Mouse (Mus musculus) forebrain, postnatal 0 days (tissue): Measurements from ENCODE around the gene Hist1h2bb. TPM values are rescaled to one million over a fixed set of nuclear protein-coding genes. Genes with fewer than 3 reads are reported as not detected.

Experiments
- ATAC-seq: fragments of 200-750 bp; cut with Nextera tagmentation; 2 replicates; pipeline ENCODE4 v1.8.0; 2017; ENCODE audit warnings: mild to moderate bottlenecking, moderate library complexity
- DNase-seq: peaks from one replicate; pipeline ENCODE4 v3.0.0-alpha.2; 2015
- H3K27ac ChIP-seq: fragments of 300-500 bp; sonication (generic); 2 replicates; pipeline ENCODE4 v1.5.1; 2014; ENCODE audit warnings: low read depth, mild to moderate bottlenecking, antibody characterized with exemption, low read length, moderate library complexity, mixed read lengths
- H3K27me3 ChIP-seq: fragments of 300-500 bp; sonication (generic); 2 replicates; pipeline ENCODE4 v1.6.1; 2014; ENCODE audit warnings: mild to moderate bottlenecking, low read length, mixed read lengths; ENCODE audit not compliant: insufficient read depth
- H3K36me3 ChIP-seq: fragments of 300-500 bp; sonication (generic); 2 replicates; pipeline ENCODE4 v1.6.1; 2014; ENCODE audit warnings: mild to moderate bottlenecking, moderate library complexity; ENCODE audit not compliant: insufficient read depth
- H3K4me1 ChIP-seq: fragments of 300-500 bp; sonication (generic); 2 replicates; pipeline ENCODE4 v1.6.1; 2014; ENCODE audit warnings: antibody characterized with exemption; ENCODE audit not compliant: insufficient read depth
- H3K4me2 ChIP-seq: fragments of 300-500 bp; sonication (generic); 2 replicates; pipeline ENCODE4 v1.6.1; 2014; ENCODE audit warnings: low read depth, mild to moderate bottlenecking, moderate library complexity
- H3K4me3 ChIP-seq: fragments of 300-500 bp; sonication (generic); 2 replicates; pipeline ENCODE4 v1.5.1; 2014; ENCODE audit warnings: low read depth, low read length, mixed read lengths
- H3K9ac ChIP-seq: fragments of 300-500 bp; sonication (generic); 2 replicates; pipeline ENCODE4 v1.6.1; 2014; ENCODE audit warnings: mild to moderate bottlenecking
- H3K9me3 ChIP-seq: fragments of 300-500 bp; sonication (generic); 2 replicates; pipeline ENCODE4 v1.6.1; 2016; ENCODE audit warnings: low read length
- CTCF ChIP-seq: sonication (generic); IDR thresholded peaks from 2 replicates; pipeline ENCODE4 v1.5.1; 2016; ENCODE audit warnings: antibody characterized with exemption, control low read depth, low read depth
- WGBS: fragments of 180-500 bp; shearing (Covaris S2); extraction: QIAGEN DNeasy Blood & Tissue Kit; methylation state at CpG from one replicate; pipeline ENCODE4 v1.1.7; 2014; 5-methylcytosine and 5-hydroxymethylcytosine counted together
- microRNA-seq, 2 experiments: library from miRNA; unstranded; fragments of <30 nt; microRNA quantifications; one replicate each; pipeline ENCODE4; 2016
- polyA plus RNA-seq: library from polyadenylated mRNA; unstranded; fragments of >200 nt; fragmentation: Nextera tagmentation; extraction: Ambion mirVana; gene quantifications from 2 replicates; pipeline ENCODE4 v1.2.1, GENCODE M21; 2015
- total RNA-seq: library from RNA; depleted of rRNA; stranded (reverse); fragments of >200 nt; gene quantifications from 2 replicates; pipeline ENCODE4 v1.2.3, GENCODE M21; 2014; rRNA removed

The Hist1h2bb gene
- total and polyA plus RNA-seq, 2 experiments from 2014 or later, result 647 TPM; not detected in 1

- Histone ChIP-seq H3K9ac (no peak overlapping the region), H3K27ac (no peak overlapping the region), H3K36me3 (no peaks in the 10 kb centered on the region), H3K4me2 (no peak overlapping the region), H3K4me3 (no peak overlapping the region), H3K27me3 (no peaks in the 10 kb centered on the region), H3K4me1 (no peaks in the 10 kb centered on the region), H3K9me3 (no peaks in the 10 kb centered on the region)
- ATAC-seq, result peak; percentile 86
- TF ChIP-seq CTCF, result peak; percentile 91
- DNase-seq, result peak; percentile 88
- 45% methylated on average over 2 of the region's 2 CpGs for WGBS
Measured at GRCm38 (mm10) chr13:23792520-23792919, 46.0 kb downstream of the Hist1h2bb start.

Small RNA genes within 50 kb of the gene (microRNA-seq; reads per million reads assigned to microRNA genes)
- 0 reads per million in 2 experiments for gene Gm44314
- 0 reads per million in 2 experiments for gene Gm44484

Other genes starting within 250 kb of the Hist1h2bb start
Only the 30 nearest of the 37 such genes appear.
- 48.5 and 66.7 TPM in 2 replicates for gene Hist1h1d, start 193.5 kb upstream of the Hist1h2bb start, total RNA-seq
- 0.12 and 0.18 TPM in 2 replicates for gene Hist1h1d, start 193.5 kb upstream of the Hist1h2bb start, polyA plus RNA-seq
- 180 and 204 TPM in 2 replicates for gene Hist1h3e, start 184.4 kb upstream of the Hist1h2bb start, total RNA-seq
- 1.9 and 2.0 TPM in 2 replicates for gene Hist1h3e, start 184.4 kb upstream of the Hist1h2bb start, polyA plus RNA-seq
- 111 TPM in 2 replicates for gene Hist1h2ae, start 175.5 kb upstream of the Hist1h2bb start, total RNA-seq
- 12.5 and 23.0 TPM in 2 replicates for gene Hist1h2ae, start 175.5 kb upstream of the Hist1h2bb start, polyA plus RNA-seq
- 367 and 594 TPM in 2 replicates for gene Hist1h2bg, start 175.3 kb upstream of the Hist1h2bb start, total RNA-seq
- 3.0 and 3.6 TPM in 2 replicates for gene Hist1h2bg, start 175.3 kb upstream of the Hist1h2bb start, polyA plus RNA-seq
- gene Hist1h2bf, start 172.5 kb upstream of the Hist1h2bb start, total RNA-seq, result 226 and 289 TPM in 2 replicates
- gene Hist1h2bf, start 172.5 kb upstream of the Hist1h2bb start, polyA plus RNA-seq, result not detected in 2 replicates
- gene Hist1h2ad, start 172.4 kb upstream of the Hist1h2bb start, total RNA-seq, result 204 and 274 TPM in 2 replicates
- gene Hist1h2ad, start 172.4 kb upstream of the Hist1h2bb start, polyA plus RNA-seq, result 0.78 TPM in 1 of 2 replicates, not detected in the other
- 73.0 and 78.9 TPM in 2 replicates for gene Hist1h3d, start 171.0 kb upstream of the Hist1h2bb start, total RNA-seq
- 0.57 and 0.80 TPM in 2 replicates for gene Hist1h3d, start 171.0 kb upstream of the Hist1h2bb start, polyA plus RNA-seq
- gene Hist1h4d, start 165.1 kb upstream of the Hist1h2bb start, total RNA-seq, result 258 and 695 TPM in 2 replicates
- gene Hist1h4d, start 165.1 kb upstream of the Hist1h2bb start, polyA plus RNA-seq, result 25.0 and 42.2 TPM in 2 replicates
- 98.5 and 120 TPM in 2 replicates for gene Hist1h2be, start 125.6 kb upstream of the Hist1h2bb start, total RNA-seq
- gene Hist1h2be, start 125.6 kb upstream of the Hist1h2bb start, polyA plus RNA-seq, result 0.31 and 0.39 TPM in 2 replicates
- 204 and 218 TPM in 2 replicates for gene Hist1h1e, start 124.2 kb upstream of the Hist1h2bb start, total RNA-seq
- 11.1 and 16.3 TPM in 2 replicates for gene Hist1h1e, start 124.2 kb upstream of the Hist1h2bb start, polyA plus RNA-seq
- gene Hist1h2ac, start 62.8 kb upstream of the Hist1h2bb start, total RNA-seq, result 40.9 and 44.8 TPM in 2 replicates
- gene Hist1h2ac, start 62.8 kb upstream of the Hist1h2bb start, polyA plus RNA-seq, result 0.41 and 0.49 TPM in 2 replicates
- 93.7 and 124 TPM in 2 replicates for gene Hist1h2bc, start 62.5 kb upstream of the Hist1h2bb start, total RNA-seq
- 29.2 and 35.3 TPM in 2 replicates for gene Hist1h2bc, start 62.5 kb upstream of the Hist1h2bb start, polyA plus RNA-seq
- 1.3 TPM in 1 of 2 replicates, not detected in the other for gene Hist1h1t, start 50.9 kb upstream of the Hist1h2bb start, total RNA-seq
- gene Hist1h1t, start 50.9 kb upstream of the Hist1h2bb start, polyA plus RNA-seq, result not detected in 2 replicates
- gene Hist1h4c, start 48.3 kb upstream of the Hist1h2bb start, total RNA-seq, result 917 and 942 TPM in 2 replicates
- 2.3 and 5.0 TPM in 2 replicates for gene Hist1h4c, start 48.3 kb upstream of the Hist1h2bb start, polyA plus RNA-seq
- gene Hfe, start 35.9 kb upstream of the Hist1h2bb start, total RNA-seq, result 2.5 and 3.6 TPM in 2 replicates
- 4.4 and 6.0 TPM in 2 replicates for gene Hfe, start 35.9 kb upstream of the Hist1h2bb start, polyA plus RNA-seq
- 475 and 498 TPM in 2 replicates for gene Hist1h1c, start 7.9 kb upstream of the Hist1h2bb start, total RNA-seq
- gene Hist1h1c, start 7.9 kb upstream of the Hist1h2bb start, polyA plus RNA-seq, result 24.0 and 26.3 TPM in 2 replicates
- gene Hist1h3c, start 1.1 kb upstream of the Hist1h2bb start, total RNA-seq, result 294 and 301 TPM in 2 replicates
- 0.84 TPM in 1 of 2 replicates, not detected in the other for gene Hist1h3c, start 1.1 kb upstream of the Hist1h2bb start, polyA plus RNA-seq
- 305 and 340 TPM in 2 replicates for gene Hist1h2ab, start 4.4 kb downstream of the Hist1h2bb start, total RNA-seq
- gene Hist1h2ab, start 4.4 kb downstream of the Hist1h2bb start, polyA plus RNA-seq, result 4.4 and 6.7 TPM in 2 replicates
- gene Hist1h3b, start 5.5 kb downstream of the Hist1h2bb start, total RNA-seq, result 229 and 254 TPM in 2 replicates
- 0.25 and 0.67 TPM in 2 replicates for gene Hist1h3b, start 5.5 kb downstream of the Hist1h2bb start, polyA plus RNA-seq
- gene Hist1h4b, start 10.3 kb downstream of the Hist1h2bb start, total RNA-seq, result 184 and 254 TPM in 2 replicates
- gene Hist1h4b, start 10.3 kb downstream of the Hist1h2bb start, polyA plus RNA-seq, result 1.8 and 3.0 TPM in 2 replicates
- gene Hist1h4a, start 14.5 kb downstream of the Hist1h2bb start, total RNA-seq, result 303 and 421 TPM in 2 replicates
- 0.64 TPM in 1 of 2 replicates, not detected in the other for gene Hist1h4a, start 14.5 kb downstream of the Hist1h2bb start, polyA plus RNA-seq
- 483 and 512 TPM in 2 replicates for gene Hist1h3a, start 15.7 kb downstream of the Hist1h2bb start, total RNA-seq
- gene Hist1h3a, start 15.7 kb downstream of the Hist1h2bb start, polyA plus RNA-seq, result 1.2 and 2.2 TPM in 2 replicates
- gene Hist1h1a, start 16.9 kb downstream of the Hist1h2bb start, total RNA-seq, result 195 and 202 TPM in 2 replicates
- gene Hist1h1a, start 16.9 kb downstream of the Hist1h2bb start, polyA plus RNA-seq, result 0.36 and 0.40 TPM in 2 replicates
- 0.23 TPM in 1 of 2 replicates, not detected in the other for gene Trim38, start 23.2 kb downstream of the Hist1h2bb start, total RNA-seq
- 0.09 TPM in 1 of 2 replicates, not detected in the other for gene Trim38, start 23.2 kb downstream of the Hist1h2bb start, polyA plus RNA-seq
- gene Slc17a2, start 60.3 kb downstream of the Hist1h2bb start, total RNA-seq, result not detected in 2 replicates
- not detected in 2 replicates for gene Slc17a2, start 60.3 kb downstream of the Hist1h2bb start, polyA plus RNA-seq
- gene Slc17a3, start 92.7 kb downstream of the Hist1h2bb start, total RNA-seq, result 0.10 TPM in 1 of 2 replicates, not detected in the other
- gene Slc17a3, start 92.7 kb downstream of the Hist1h2bb start, polyA plus RNA-seq, result not detected in 2 replicates
- 0.15 TPM in 1 of 2 replicates, not detected in the other for gene Slc17a1, start 121.0 kb downstream of the Hist1h2bb start, total RNA-seq
- gene Slc17a1, start 121.0 kb downstream of the Hist1h2bb start, polyA plus RNA-seq, result not detected in 2 replicates
- gene Slc17a4, start 168.3 kb downstream of the Hist1h2bb start, total RNA-seq, result not detected in 2 replicates
- gene Slc17a4, start 168.3 kb downstream of the Hist1h2bb start, polyA plus RNA-seq, result not detected in 2 replicates
- gene Hist1h2ba, start 187.4 kb downstream of the Hist1h2bb start, total RNA-seq, result not detected in 2 replicates
- not detected in 2 replicates for gene Hist1h2ba, start 187.4 kb downstream of the Hist1h2bb start, polyA plus RNA-seq
- not detected in 2 replicates for gene Hist1h2aa, start 187.7 kb downstream of the Hist1h2bb start, total RNA-seq
- gene Hist1h2aa, start 187.7 kb downstream of the Hist1h2bb start, polyA plus RNA-seq, result not detected in 2 replicates